Mouse (Mus musculus): ENCODE results near the gene C530008M17Rik. TPM values are rescaled to one million over a fixed set of nuclear protein-coding genes. Genes with fewer than 3 reads are reported as not detected.

C530008M17Rik gene
- polyA plus RNA-seq, 1 experiment from 2014 or later: 53.4 TPM

DNA sequence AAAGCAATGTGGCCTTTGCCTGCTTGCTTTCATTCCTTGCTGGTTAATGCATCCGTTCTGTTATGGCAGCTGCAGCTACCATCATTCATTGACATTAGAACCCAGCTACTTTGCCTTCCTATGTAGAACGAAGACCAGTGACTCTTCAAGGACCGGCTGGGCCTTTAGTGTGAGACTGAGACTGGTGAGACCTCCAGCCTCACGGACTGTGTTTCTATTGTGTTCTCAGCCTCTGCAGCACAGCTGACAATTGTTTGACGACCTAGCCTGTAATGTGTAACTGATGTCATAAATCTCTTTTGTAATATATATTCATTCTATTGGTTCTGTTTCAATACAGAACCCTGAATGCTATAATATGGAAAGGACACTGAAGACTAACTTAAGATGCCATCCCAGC is 34.9 kb downstream of the C530008M17Rik start:
- ATAC-seq: no peak
- no peak overlapping the region for H3K4me3 ChIP-seq (ENCODE audit: low read length)
- H3K9ac ChIP-seq (ENCODE audit: low read depth, low read length): no peak overlapping the region
- 77% methylated on average over 5 of the region's 5 CpGs for WGBS
- H3K9me3 ChIP-seq (ENCODE audit: control insufficient read depth, low read length): no peaks in the 10 kb centered on the region
- H3K27ac ChIP-seq (ENCODE audit: low read depth, low read length): no peak overlapping the region
- no peak overlapping the region for H3K4me2 ChIP-seq (ENCODE audit: low read length)
- H3K4me1 ChIP-seq (ENCODE audit: control insufficient read depth, insufficient read depth, low read depth, low read length): peaks cover 13% of the 10 kb centered on the region
- no peaks in the 10 kb centered on the region for H3K36me3 ChIP-seq (ENCODE audit: control insufficient read depth, insufficient read depth, low read length)
- no peaks in the 10 kb centered on the region for H3K27me3 ChIP-seq (replicated peaks; ENCODE audit: control insufficient read depth, insufficient read depth, low read length)

DNA sequence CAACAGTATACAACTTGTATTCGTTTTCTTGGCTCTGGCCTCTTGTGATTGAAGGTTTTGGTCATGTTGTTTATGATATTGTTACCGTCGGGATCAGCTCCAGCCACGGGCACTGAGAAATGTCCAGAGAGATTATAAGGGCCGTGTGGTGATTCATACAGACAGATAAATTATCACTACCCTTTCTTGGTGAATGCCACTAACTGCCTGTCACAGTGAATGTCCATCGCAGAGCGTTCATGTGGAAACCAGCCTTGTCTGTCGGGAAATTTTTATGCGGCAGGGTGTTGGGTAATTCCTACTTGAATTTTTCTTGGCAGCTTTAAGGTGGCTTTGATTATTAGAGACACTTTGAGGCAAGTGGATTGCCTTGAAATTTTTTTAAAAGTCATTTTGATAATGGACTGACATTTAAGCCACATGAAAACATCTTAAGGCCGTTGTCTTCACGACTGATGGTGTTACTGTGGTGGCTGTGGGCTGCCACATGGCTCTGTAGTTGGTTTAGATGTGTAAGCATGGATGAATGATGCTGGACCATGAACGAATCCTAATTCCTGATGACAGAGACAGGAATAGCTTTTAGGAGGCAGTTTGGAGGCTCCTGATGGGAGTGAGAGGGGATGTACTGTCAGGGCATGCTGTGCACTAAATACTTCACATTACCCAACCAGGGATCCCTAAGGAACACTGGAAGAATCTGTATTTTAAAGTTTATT is 35.6 kb downstream of the C530008M17Rik start:
- ATAC-seq: no peak
- Histone ChIP-seq H3K4me1 (ENCODE audit: control insufficient read depth, insufficient read depth, low read depth, low read length) (peaks cover 13% of the 10 kb centered on the region), H3K4me3 (ENCODE audit: low read length) (no peak overlapping the region), H3K36me3 (ENCODE audit: control insufficient read depth, insufficient read depth, low read length) (no peaks in the 10 kb centered on the region), H3K27me3 (replicated peaks; ENCODE audit: control insufficient read depth, insufficient read depth, low read length) (no peaks in the 10 kb centered on the region), H3K27ac (ENCODE audit: low read depth, low read length) (no peak overlapping the region), H3K9ac (ENCODE audit: low read depth, low read length) (no peak overlapping the region), H3K9me3 (ENCODE audit: control insufficient read depth, low read length) (no peaks in the 10 kb centered on the region), H3K4me2 (ENCODE audit: low read length) (no peak overlapping the region)
- 62% methylated on average over 12 of the region's 12 CpGs for WGBS

GRCm38 (mm10) chr5:76697536-76697935 is 41.2 kb downstream of the C530008M17Rik start:
- H3K4me3 ChIP-seq (ENCODE audit: low read length): no peak overlapping the region
- no peak overlapping the region for H3K4me2 ChIP-seq (ENCODE audit: low read length)
- H3K27me3 ChIP-seq (replicated peaks; ENCODE audit: control insufficient read depth, insufficient read depth, low read length): no peaks in the 10 kb centered on the region
- no peaks in the 10 kb centered on the region for H3K9me3 ChIP-seq (ENCODE audit: control insufficient read depth, low read length)
- H3K27ac ChIP-seq (ENCODE audit: low read depth, low read length): no peak overlapping the region
- 41% methylated on average over 7 of the region's 7 CpGs for WGBS
- peak; percentile 61 for ATAC-seq
- H3K9ac ChIP-seq (ENCODE audit: low read depth, low read length): no peak overlapping the region
- H3K36me3 ChIP-seq (ENCODE audit: control insufficient read depth, insufficient read depth, low read length): no peaks in the 10 kb centered on the region
- peaks cover 11% of the 10 kb centered on the region for H3K4me1 ChIP-seq (ENCODE audit: control insufficient read depth, insufficient read depth, low read depth, low read length)

GRCm38 (mm10) chr5:76698187-76698586 is 41.9 kb downstream of the C530008M17Rik start:
- Histone ChIP-seq H3K27ac (ENCODE audit: low read depth, low read length) (no peak overlapping the region), H3K4me3 (ENCODE audit: low read length) (no peak overlapping the region), H3K4me1 (ENCODE audit: control insufficient read depth, insufficient read depth, low read depth, low read length) (peaks cover 16% of the 10 kb centered on the region), H3K4me2 (ENCODE audit: low read length) (no peak overlapping the region), H3K36me3 (ENCODE audit: control insufficient read depth, insufficient read depth, low read length) (no peaks in the 10 kb centered on the region), H3K27me3 (replicated peaks; ENCODE audit: control insufficient read depth, insufficient read depth, low read length) (no peaks in the 10 kb centered on the region), H3K9ac (ENCODE audit: low read depth, low read length) (no peak overlapping the region), H3K9me3 (ENCODE audit: control insufficient read depth, low read length) (no peaks in the 10 kb centered on the region)
- ATAC-seq: no peak
- 7% methylated on average over 2 of the region's 2 CpGs for WGBS

- H3K9ac ChIP-seq (ENCODE audit: low read depth, low read length): no peak overlapping the region
- no peak overlapping the region for H3K4me2 ChIP-seq (ENCODE audit: low read length)
- H3K27ac ChIP-seq (ENCODE audit: low read depth, low read length): no peak overlapping the region
- H3K4me3 ChIP-seq (ENCODE audit: low read length): no peak overlapping the region
- H3K27me3 ChIP-seq (replicated peaks; ENCODE audit: control insufficient read depth, insufficient read depth, low read length): no peaks in the 10 kb centered on the region
- no peaks in the 10 kb centered on the region for H3K9me3 ChIP-seq (ENCODE audit: control insufficient read depth, low read length)
- H3K4me1 ChIP-seq (ENCODE audit: control insufficient read depth, insufficient read depth, low read depth, low read length): peaks cover 22% of the 10 kb centered on the region
- 83% methylated on average over 13 of the region's 13 CpGs for WGBS
- no peak for ATAC-seq
- H3K36me3 ChIP-seq (ENCODE audit: control insufficient read depth, insufficient read depth, low read length): no peaks in the 10 kb centered on the region
Measured at GRCm38 (mm10) chr5:76701127-76701853, 45.0 kb downstream of the C530008M17Rik start.

- H3K27me3 ChIP-seq (replicated peaks; ENCODE audit: control insufficient read depth, insufficient read depth, low read length): no peaks in the 10 kb centered on the region
- H3K9ac ChIP-seq (ENCODE audit: low read depth, low read length): no peak overlapping the region
- ATAC-seq: peak; percentile 26; the same call in 1 of the 2 replicates
- H3K4me3 ChIP-seq (ENCODE audit: low read length): no peak overlapping the region
- H3K9me3 ChIP-seq (ENCODE audit: control insufficient read depth, low read length): no peaks in the 10 kb centered on the region
- no peak overlapping the region for H3K27ac ChIP-seq (ENCODE audit: low read depth, low read length)
- H3K4me1 ChIP-seq (ENCODE audit: control insufficient read depth, insufficient read depth, low read depth, low read length): peaks cover 20% of the 10 kb centered on the region
- 36% methylated on average over 9 of the region's 9 CpGs for WGBS
- H3K4me2 ChIP-seq (ENCODE audit: low read length): peak overlapping the region; percentile 37
- H3K36me3 ChIP-seq (ENCODE audit: control insufficient read depth, insufficient read depth, low read length): no peaks in the 10 kb centered on the region
Measured at GRCm38 (mm10) chr5:76702104-76702503, 45.8 kb downstream of the C530008M17Rik start.

DNA sequence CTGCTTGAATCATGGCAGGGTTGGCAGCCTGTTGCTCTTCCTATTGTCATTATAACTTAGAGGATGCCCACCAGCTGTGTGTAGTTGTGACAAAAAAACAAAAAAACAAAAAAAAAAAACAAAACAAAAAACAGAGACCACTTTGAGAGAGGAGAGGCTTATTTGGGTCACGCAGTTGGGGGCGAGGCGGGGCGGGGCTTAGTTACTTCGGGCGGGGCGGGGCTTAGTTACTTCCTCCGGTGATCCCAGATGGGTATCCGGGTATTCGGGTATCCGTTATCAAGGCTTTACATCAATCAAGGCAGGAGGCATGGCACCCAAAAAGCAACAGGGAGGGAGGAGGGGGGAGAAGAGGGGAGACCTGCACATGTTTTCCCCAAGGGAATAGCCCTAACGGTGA is 46.3 kb downstream of the C530008M17Rik start:
- H3K36me3 ChIP-seq (ENCODE audit: control insufficient read depth, insufficient read depth, low read length): no peaks in the 10 kb centered on the region
- H3K27me3 ChIP-seq (replicated peaks; ENCODE audit: control insufficient read depth, insufficient read depth, low read length): no peaks in the 10 kb centered on the region
- no peak overlapping the region for H3K4me3 ChIP-seq (ENCODE audit: low read length)
- peaks cover 19% of the 10 kb centered on the region for H3K4me1 ChIP-seq (ENCODE audit: control insufficient read depth, insufficient read depth, low read depth, low read length)
- WGBS: 23% methylated on average over 12 of the region's 12 CpGs
- ATAC-seq: no peak
- H3K27ac ChIP-seq (ENCODE audit: low read depth, low read length): no peak overlapping the region
- H3K9ac ChIP-seq (ENCODE audit: low read depth, low read length): no peak overlapping the region
- peak overlapping the region; percentile 37 for H3K4me2 ChIP-seq (ENCODE audit: low read length)
- no peaks in the 10 kb centered on the region for H3K9me3 ChIP-seq (ENCODE audit: control insufficient read depth, low read length)

DNA sequence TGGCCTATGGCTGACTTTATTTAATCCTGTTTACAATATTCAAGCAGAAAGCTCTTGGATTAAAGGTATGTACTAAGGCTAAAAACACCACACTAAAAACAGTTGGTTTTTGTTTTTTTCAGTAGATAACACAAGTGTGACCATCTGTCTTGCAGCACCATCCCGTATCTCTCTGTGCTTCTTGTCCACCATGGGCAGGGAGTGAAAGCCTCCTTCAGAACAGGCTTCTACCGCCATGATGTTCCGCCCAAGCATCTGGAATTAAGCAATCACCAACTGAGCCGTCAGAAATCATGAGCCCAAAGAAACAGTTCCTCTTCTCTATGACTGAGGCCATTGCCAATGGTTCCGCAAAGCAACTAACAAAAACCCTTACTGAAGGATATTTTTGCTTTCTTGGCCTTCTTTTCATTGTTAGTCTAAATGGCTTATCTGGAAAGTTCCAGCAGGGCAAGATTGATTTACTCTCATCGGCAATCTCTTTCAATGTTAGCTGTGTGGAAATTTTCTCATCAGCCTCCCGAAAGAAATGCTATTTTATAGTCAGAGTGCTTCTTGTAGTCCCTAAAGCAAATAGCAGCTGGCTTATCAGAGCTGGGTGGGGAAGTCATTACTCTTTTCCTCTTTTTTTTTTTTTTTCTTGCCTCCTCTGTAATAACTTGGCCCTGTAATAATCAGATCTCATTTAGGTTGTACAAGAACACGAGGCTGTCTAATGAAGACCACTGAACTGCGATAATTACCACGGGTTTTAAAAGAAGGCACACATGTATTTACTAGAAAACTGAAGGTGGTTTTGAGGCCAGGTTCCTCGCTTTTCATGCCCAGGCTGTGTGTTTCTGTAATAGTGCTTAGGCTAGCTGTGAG is 49.2 kb downstream of the C530008M17Rik start:
- no peak overlapping the region for H3K4me3 ChIP-seq (ENCODE audit: low read length)
- no peak overlapping the region for H3K9ac ChIP-seq (ENCODE audit: low read depth, low read length)
- no peaks in the 10 kb centered on the region for H3K27me3 ChIP-seq (replicated peaks; ENCODE audit: control insufficient read depth, insufficient read depth, low read length)
- peak overlapping the region; percentile 40 for H3K27ac ChIP-seq (ENCODE audit: low read depth, low read length)
- H3K4me1 ChIP-seq (ENCODE audit: control insufficient read depth, insufficient read depth, low read depth, low read length): peaks cover 25% of the 10 kb centered on the region
- H3K9me3 ChIP-seq (ENCODE audit: control insufficient read depth, low read length): no peaks in the 10 kb centered on the region
- no peak overlapping the region for H3K4me2 ChIP-seq (ENCODE audit: low read length)
- ATAC-seq: 0 out of 2 replicates have a peak, but pooled peaks have one; percentile 12
- 56% methylated on average over 11 of the region's 11 CpGs for WGBS
- H3K36me3 ChIP-seq (ENCODE audit: control insufficient read depth, insufficient read depth, low read length): no peaks in the 10 kb centered on the region

- H3K4me1 ChIP-seq (ENCODE audit: control insufficient read depth, insufficient read depth, low read depth, low read length): peaks cover 21% of the 10 kb centered on the region
- no peak overlapping the region for H3K9ac ChIP-seq (ENCODE audit: low read depth, low read length)
- WGBS: 93% methylated on average over 3 of the region's 3 CpGs
- H3K4me3 ChIP-seq (ENCODE audit: low read length): no peak overlapping the region
- no peaks in the 10 kb centered on the region for H3K9me3 ChIP-seq (ENCODE audit: control insufficient read depth, low read length)
- ATAC-seq: no peak
- H3K27ac ChIP-seq (ENCODE audit: low read depth, low read length): no peak overlapping the region
- no peak overlapping the region for H3K4me2 ChIP-seq (ENCODE audit: low read length)
- H3K36me3 ChIP-seq (ENCODE audit: control insufficient read depth, insufficient read depth, low read length): no peaks in the 10 kb centered on the region
- H3K27me3 ChIP-seq (replicated peaks; ENCODE audit: control insufficient read depth, insufficient read depth, low read length): no peaks in the 10 kb centered on the region
Measured at GRCm38 (mm10) chr5:76707072-76707471, 50.8 kb downstream of the C530008M17Rik start.
